Mouse (Mus musculus) right cerebral cortex, postnatal 10 days (tissue): ENCODE results near the gene Atp8a1.

ENCODE experiments used
- DNase-seq, 2 experiments: peaks; one replicate each; pipeline ENCODE4 v3.0.0; 2021; ENCODE audit warnings: low spot score in 2 of 2

The Atp8a1 gene

DNA sequence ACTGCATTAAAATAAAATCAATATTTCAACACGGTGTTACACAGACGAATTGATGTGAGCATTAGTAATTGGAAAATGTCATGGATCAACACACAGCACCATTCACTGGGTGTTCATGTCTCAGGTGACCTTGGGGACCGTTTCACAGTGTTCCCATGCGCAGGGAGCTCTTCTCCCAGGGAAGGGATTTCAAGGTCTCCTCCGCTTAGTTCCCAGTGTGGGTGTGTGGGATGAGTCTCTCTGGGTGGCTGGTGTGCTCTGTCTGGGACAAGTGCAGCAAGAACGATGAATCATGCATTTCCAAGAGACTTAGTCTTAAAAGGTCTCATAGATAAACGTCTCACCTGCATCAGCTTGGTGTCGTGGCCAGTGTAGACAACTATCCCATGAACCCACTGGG, 78.5 kb downstream of the Atp8a1 start:
- DNase-seq, result no peak

DNA sequence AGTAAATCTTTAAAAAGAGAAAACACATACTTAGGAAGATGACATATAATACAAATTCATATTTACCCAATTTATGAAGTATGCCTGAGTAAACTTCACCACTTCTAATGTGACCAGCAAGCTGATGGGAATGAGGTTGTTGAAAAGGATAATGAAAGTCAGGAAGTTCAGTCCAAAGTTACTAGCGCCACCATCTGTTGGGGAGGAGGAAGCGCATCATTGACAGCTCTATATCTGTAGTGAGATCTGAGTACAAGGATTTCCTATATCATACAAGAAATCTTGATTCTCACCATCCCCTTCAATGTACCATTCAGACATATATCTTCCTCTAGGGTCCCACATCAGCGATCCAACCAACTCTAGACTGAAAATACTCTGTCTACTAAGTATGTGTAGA, 82.4 kb downstream of the Atp8a1 start:
- no peak for DNase-seq

DNA sequence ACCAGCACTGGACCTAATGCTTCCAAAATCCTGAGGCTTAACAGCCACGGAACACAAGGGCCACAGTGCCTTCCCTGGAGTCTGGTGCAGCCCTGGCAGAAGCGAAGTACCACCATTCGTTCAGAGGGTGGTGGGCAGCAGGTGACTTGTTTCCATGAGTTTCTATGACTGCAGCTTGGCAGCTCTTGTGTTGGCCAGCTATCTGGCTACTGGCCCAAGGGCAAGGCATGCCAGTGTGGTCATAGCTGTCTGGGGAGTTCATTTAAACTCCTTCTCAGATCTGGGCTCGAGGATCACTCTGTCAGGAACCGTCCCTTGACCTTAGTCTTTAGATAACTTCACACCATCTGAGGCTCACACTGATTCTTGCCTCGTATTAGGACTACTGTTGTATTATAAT, 89.1 kb downstream of the Atp8a1 start:
- no peak for DNase-seq

DNA sequence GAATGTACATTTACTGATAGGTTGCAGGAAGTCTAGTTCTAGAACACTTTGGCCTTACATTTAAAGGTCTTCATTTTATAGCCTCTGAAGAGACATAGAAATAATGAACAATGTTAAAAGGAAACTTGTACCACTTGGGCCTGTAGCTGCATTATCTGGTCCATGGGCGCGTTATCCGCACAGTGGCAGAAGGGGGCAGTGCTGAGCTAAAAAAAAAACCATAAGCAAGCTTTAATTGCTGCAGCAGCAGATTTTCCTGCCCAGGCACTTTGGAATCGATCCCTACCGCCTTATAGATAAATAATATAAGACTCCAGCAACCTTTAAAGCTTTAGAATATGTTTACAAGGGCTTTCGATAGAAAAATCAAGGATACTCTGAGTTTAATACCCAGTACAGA, 91.1 kb downstream of the Atp8a1 start:
- DNase-seq, result peak in 1 of 2 experiments; percentile 61

DNA sequence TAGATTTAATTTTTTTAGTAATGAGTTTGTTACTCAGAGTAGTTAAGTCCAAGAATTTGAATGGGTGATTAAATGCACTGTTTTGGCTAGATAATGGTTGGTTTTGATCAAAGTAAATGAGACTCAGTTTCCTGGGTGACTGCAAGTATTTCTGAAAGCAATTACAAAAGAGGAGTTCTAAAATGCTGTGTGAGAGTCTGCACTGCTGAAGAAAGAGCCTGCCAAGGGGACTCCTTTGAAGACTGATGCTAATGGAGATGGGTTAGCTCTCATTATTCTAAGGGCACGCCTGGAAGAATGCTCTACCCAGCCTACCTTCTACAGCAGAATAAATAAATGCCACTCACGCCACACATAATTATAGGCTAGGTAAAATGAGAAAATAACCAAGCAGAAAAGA, 94.2 kb downstream of the Atp8a1 start:
- DNase-seq, result peak in 1 of 2 experiments; percentile 57

DNA sequence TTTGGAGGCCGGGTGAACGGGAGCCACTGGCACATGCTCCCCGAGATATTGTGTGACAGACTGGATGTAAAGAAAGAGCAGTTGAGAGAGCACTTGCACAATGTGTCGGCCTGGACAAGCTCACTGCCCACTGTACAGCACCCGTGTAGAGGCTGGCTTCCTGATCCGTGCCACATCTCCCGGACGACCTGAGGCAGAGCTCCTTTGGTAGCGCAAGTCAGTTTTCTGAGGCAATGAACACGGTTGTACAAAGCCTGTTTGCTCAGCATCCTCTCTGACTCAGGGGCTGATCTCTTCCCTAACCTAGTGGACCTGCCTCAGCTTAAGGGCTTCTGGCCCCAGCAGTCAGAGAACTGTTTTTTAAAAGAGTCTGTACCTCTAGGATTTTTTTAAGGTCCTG, 94.6 kb downstream of the Atp8a1 start:
- peak in 1 of 2 experiments; percentile 36 for DNase-seq

- DNase-seq, result peak; percentile 74 to 76
Measured at GRCm38 (mm10) chr5:67752007-67752406, 95.2 kb downstream of the Atp8a1 start.

DNA sequence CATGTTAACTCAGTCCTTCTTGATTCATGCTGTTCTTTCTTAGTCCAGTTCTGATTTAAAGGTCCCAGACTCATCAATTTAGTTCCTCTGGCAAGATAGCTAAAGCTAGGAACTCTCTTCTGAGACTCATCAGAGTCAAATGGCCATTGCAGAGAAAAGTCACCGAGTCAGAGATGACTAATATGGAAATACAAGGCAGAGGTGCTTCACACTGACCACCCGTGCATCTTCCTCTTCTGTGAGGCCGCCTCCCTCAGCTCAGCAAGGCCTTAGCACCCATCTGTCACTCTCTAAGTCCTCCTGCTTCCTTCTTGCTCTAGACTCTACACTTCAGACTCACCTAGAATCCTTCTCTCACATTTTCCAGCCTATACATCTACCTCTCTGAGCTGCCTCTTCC, 108.0 kb downstream of the Atp8a1 start:
- no peak for DNase-seq

DNA sequence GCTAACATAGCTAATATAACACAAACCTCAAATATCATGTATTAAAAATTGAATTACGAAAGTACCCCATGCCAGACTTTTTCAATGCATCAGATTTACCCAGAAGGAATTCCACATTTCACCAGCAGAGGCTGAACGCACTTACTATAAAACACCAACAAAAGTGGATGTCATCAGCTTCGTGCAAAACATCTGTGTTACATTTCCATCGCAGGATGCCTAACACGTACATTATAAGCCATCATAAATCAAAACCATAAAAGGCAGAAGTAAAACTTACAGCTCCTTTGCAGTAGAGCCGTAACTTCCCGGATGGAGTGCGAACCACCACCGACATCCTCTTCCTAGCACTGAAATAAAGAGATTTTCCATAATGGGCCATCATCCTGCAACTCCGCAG, 109.1 kb downstream of the Atp8a1 start:
- DNase-seq, result no peak

- peak in 1 of 2 experiments; percentile 33 for DNase-seq
Measured at GRCm38 (mm10) chr5:67735771-67736170, 111.5 kb downstream of the Atp8a1 start.

DNA sequence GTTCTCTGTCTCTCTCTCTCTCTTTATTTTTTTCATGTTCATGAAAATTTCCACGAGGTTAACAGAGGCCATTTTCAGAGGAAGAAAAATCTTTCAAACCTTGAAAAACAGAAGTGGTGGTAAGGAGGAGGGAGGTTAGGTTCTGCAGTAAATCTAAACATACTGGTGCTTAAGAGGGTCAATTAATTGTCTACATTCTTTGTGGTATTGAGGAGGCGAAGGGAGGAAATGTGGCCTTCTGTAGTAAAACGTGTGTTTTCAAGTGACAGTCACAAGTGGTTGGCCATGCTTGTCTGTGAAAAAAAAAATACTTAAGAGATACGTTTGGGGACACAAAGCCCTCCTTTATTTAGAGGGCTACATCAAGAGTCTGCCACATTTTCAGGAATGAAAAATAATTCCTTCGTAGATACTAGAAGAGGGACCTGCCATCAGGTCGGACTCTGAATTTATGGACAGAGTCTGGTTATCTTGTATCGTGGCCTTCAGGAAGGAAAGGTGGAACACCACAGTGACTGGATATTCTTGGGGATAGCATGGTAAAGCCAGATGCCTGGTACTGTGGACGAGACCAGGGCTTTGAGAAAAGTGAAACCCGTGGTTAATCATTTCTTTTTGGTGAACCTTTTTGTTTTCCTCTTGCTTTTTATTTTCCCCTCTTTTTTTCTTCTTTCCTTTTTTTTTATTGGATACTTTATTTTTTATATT, 113.5 kb downstream of the Atp8a1 start:
- DNase-seq, result no peak

- DNase-seq, result no peak
Measured at GRCm38 (mm10) chr5:67733150-67733549, 114.1 kb downstream of the Atp8a1 start.

DNA sequence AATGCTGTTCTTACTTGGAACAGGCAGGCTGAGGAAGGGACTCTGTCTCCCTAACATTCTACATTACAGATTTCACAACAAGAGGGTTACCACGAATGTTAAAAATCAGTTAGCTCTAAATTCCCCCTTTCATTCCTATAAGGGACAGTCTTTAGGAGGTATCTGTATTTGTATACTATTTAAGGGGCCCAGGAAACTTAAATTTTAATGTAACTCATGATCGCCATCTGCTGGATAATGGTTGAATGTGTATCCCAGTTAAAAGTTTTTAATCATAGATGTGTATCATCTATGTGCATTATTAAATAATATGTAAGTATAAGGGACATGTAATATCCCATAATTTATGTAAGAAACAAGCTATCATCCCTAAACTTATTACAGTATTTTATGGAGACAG, 119.5 kb downstream of the Atp8a1 start:
- no peak for DNase-seq

DNA sequence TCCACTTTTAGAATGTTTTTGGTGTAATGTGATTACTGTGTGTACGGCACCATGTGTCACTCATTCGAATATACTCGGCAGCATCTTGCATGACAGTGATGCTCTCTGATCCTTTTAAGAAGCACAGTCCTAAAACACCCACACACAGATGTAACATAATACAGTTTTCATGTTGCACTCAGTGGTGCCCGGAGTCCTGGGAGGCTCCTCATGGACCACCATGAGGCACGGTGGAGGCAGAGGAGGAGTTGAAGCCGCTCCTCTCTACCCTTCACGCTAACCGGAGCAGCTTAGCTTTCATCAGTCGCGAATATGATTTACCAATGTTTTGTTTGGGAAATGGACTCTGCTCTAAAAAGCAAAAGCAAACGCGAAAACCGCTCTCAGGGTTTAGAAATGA, 120.4 kb downstream of the Atp8a1 start:
- DNase-seq, result no peak

DNA sequence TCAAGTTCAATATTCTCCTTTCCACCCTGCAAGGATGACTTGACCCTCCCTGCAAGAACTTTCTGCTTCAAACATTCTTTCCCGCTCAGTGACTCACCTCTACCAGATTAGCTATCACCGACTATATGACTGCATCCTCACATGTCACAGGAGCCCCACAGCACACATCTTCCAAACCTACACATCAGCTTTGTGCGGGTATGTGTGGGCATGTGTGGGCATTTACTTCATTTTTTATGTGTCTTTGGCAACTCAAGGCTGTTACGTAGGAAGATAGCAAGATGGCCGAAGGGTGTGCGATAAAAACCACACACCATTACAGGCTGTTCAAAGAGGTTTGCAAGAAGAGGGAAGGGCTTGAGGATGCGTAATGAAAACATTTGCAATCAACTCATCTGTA, 145.6 kb downstream of the Atp8a1 start:
- no peak for DNase-seq

GRCm38 (mm10) chr5:67699418-67699817, 147.8 kb downstream of the Atp8a1 start:
- DNase-seq, result peak in 1 of 2 experiments; percentile 11

DNA sequence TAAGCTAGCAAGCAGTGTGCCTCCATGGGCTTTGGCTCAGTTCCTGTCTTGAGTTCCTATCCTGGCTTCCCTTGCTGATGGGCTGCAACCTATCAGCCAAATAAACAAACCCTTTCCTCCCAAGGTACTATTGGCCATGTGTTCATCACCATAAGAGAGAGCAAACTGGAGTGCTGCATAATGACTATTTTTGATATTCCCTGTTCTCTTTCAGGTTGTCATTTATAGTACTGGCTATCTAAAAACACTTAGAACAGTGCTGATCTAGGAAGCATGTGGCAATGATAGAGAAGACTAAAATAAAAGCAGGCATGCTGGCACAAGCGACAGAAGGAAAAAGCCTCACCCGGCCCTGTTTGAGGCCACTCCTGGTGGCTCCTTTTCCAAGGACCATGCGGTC, 149.1 kb downstream of the Atp8a1 start:
- peak in 1 of 2 experiments; percentile 22 for DNase-seq

- peak in 1 of 2 experiments; percentile 39 for DNase-seq
Measured at GRCm38 (mm10) chr5:67696741-67697596, 150.3 kb downstream of the Atp8a1 start.

GRCm38 (mm10) chr5:67695055-67695710, 152.1 kb downstream of the Atp8a1 start:
- DNase-seq, result peak in 1 of 2 experiments; percentile 66

DNA sequence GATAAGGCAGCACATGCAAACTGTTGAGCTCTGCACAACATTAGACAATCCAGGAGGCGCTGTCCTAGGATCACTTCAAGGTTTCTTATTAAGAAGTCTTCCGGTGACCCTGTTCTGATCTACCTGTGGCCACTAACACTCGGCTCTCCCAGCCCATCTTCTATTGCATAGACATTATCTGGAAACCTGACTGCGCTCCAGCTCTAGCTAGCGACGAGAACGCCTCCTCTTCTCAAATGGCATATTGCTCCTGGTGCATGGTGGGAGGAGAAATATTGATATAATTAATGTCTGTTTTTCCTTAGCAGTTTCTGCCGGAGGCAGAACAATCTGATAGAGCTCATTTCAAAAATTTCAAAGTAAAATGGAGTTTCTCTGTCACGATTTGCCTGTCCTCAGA, 156.9 kb downstream of the Atp8a1 start:
- no peak for DNase-seq

GRCm38 (mm10) chr5:67688001-67688400, 159.2 kb downstream of the Atp8a1 start:
- no peak for DNase-seq

GRCm38 (mm10) chr5:67685906-67686305, 161.3 kb downstream of the Atp8a1 start:
- no peak for DNase-seq

DNA sequence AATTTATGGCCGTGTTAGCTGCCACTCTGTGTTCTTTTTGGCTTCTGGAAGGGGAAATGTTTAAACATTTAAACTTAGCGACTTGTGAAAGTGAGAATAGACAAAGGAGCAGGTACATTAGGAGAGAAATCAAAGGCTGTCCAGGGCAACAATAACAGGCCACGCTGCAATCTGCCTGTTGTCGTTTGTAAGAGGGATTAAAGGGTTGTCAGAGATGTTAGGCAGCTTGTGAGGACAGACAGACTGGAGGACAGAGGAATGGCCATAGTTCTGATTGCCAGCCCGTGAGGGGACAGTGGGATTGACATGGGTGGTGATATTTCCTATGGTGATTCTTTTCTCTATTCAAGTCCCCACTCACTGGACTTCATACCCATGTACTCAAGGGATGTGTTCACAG, 161.8 kb downstream of the Atp8a1 start:
- no peak for DNase-seq
